Mouse (Mus musculus) cerebellum, adult 11-12 months (tissue): ENCODE measurements around the gene Ttc21a.

Experiments
- DNase-seq: peaks from one replicate; pipeline ENCODE4 v3.0.0; 2022

Gene Ttc21a

GRCm38 (mm10) chr9:119941861-119942260 is 4.5 kb downstream of the Ttc21a start:
- DNase-seq = no peak

DNA sequence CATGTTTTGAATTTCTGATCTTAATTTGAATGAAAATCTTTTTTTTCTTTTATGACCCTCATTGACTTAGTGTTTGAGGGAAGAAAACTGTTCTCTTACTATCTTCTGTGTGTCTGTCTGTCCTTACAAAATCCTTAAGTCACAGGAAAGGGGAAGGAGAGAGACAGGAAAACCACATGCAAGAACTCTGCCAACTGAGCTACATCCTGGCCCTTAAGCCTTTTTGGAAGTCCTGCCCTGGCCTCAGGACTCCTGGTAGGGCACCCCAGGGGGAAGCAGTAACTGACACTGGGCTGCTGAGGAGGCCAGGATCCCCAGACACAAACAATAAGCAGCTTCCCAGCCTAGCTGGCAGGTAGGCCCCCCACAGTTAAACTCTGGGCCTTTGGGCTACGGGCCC is 5.9 kb downstream of the Ttc21a start:
- no peak for DNase-seq

GRCm38 (mm10) chr9:119945173-119945900 is 7.9 kb downstream of the Ttc21a start:
- DNase-seq = no peak

GRCm38 (mm10) chr9:119948804-119949203 is 11.4 kb downstream of the Ttc21a start:
- DNase-seq = no peak

DNA sequence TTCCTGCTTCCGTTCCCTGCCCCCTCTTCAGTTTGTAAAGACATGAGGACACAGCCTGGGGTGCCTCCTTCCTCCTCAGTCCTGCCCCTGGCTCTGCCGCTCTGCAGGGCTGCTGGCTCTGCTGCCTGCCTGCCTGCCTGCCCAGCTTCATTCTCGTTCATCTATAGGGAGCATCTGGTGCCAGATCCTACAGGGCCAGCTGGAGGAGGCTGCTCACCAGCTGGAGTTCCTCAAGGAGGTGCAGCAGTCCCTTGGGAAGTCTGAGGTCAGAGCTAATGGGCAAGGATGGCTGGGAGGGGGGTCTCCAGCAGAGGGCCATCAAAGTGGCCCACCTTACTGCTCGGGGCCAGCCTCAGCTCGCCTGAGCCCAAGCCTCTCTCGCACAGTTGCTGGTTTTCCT is 13.0 kb downstream of the Ttc21a start:
- DNase-seq = no peak

GRCm38 (mm10) chr9:119951388-119951787 is 14.0 kb downstream of the Ttc21a start:
- DNase-seq = no peak

GRCm38 (mm10) chr9:119958835-119959234 is 21.4 kb downstream of the Ttc21a start:
- no peak for DNase-seq

- no peak for DNase-seq
Observed at GRCm38 (mm10) chr9:119962216-119962615, 24.8 kb downstream of the Ttc21a start.

DNA sequence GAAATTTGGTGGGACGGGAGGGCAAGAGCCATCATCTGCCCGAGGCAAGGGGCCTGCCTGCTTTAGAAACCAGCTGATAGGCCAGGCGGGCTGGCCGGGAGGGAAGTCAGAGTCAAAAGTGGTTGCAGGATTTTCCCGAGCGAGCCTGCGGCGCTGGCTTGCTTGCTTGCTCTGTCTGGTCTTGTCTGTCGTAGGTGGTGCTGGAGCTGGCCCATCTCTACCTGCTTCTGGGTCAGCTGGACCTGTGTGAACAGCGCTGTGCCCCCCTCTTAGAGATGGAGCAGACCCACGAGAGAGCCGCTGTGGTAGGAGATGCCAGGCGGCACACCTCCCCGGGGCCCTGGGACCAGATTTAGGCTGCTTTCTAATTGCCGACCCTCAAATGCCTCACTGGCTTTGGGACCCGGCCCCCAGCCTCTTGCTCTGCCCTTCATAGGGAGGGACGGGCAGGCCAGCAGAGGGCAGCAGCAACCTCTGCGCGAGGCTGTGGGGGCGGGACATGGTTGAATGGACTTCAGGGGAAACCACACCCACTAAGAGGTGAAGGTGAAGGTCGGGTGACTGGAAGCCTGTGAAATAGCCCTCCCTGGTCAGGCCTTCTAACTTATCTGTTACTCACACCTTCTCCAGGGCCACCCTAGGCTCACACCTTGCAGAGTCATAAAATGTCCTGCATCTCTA is 25.7 kb downstream of the Ttc21a start:
- peak; percentile 59 for DNase-seq

- DNase-seq = no peak
Observed at GRCm38 (mm10) chr9:119964206-119964605, 26.8 kb downstream of the Ttc21a start.

GRCm38 (mm10) chr9:119965186-119965585 is 27.8 kb downstream of the Ttc21a start:
- no peak for DNase-seq

- DNase-seq = peak; percentile 28
Observed at GRCm38 (mm10) chr9:119966221-119966910, 29.0 kb downstream of the Ttc21a start.

DNA sequence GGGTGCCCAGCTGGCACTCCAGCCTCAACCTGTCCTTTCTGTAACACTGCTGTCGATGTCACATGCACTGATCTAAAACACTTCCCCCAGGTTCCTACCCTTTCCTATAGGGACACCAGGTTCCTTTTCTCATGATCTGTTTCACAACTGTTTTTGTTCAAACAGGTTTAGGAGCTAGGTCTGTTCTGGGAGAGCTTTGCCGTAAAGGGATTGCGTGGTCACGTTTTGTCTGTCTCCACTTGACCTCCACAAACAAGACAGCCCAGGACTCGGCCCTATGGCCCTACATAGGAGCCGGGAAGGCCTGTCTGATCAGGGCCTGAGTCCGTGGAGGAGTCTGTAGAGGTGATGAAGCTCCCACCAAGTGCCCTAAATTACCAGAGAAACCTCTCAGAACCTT is 32.4 kb downstream of the Ttc21a start:
- DNase-seq = no peak

DNA sequence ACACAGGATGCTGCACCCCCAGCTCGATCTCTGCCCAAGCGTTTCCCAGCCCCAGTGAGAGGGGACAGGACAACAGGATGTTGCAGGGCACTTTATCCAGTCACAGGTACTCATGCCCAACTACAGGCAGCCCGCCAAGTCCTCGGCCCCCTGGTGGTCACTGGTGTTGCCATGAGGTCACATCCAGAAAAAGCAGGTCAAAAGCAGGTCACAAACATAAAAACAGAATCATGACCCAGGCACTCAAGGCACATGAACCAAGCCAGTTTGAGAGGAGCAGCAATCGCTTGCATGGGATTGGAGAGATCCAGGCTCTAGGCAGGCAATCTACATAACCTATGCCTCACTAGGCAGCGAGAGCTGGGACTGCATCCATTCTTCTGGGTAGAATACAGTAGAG is 32.8 kb downstream of the Ttc21a start:
- peak; percentile 78 for DNase-seq

DNA sequence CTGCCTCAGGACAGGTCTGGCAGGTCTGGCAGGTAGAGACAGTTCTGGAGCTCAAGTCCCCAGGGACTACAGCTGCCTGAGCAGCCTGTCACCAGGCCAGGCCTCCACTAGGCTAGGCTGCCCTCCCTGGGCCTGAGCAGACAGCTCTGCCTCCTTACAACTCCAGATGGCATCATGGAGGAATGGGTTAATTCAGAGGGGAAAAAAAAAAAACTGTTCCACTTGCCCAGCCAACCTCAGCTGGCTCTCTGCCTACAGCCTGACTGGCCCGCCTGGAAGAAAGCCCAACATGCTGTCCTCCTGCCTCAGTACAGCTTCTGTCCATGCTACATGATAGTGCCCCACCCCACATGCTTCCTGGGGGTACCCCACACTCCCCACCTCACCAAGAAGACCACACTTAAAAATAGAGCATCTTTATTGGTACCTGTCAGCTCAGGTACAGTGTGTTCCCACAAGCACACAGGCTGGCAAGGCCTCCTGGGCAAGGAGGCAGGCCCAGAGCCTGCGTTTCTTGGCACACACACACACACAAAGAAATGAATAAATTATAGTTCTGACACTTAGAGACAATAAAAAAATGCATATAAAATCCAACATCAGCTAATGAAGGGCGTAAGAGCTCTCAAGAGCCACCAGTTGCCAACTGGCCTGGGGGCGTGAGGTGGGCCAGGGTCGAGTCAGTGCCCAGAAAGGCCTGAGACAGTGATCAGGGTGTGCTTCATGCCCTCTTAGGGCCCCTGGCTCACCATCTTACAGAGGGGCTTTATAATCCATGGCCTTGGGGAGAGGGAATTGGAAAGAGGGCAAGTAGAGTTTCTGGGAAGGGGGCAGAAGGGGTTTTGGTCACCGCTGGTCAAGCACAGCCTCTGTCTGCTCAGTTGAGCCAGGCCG is 33.6 kb downstream of the Ttc21a start:
- DNase-seq = peak; percentile 88

GRCm38 (mm10) chr9:119972166-119972565 is 34.8 kb downstream of the Ttc21a start:
- DNase-seq = no peak

DNA sequence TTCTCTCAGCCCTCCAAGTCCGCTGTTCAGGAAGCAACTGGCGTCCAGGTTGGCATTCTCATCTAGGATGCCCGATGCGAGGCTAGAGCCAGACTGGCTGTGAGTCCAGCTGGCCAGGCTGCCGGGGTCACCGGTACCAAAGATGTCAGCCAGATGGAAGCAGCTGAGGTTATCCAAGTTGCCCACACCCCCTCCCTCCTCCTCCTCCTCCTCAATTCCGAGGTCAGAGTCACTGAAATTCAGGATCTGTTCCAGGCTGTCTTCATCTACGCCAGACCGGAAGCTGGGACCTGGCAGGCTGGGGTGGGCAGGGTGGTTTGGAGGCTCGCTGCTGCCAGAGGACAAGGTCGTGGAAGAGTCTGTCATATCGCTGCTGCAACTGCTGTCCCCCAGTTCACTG is 35.2 kb downstream of the Ttc21a start:
- DNase-seq = peak; percentile 83

DNA sequence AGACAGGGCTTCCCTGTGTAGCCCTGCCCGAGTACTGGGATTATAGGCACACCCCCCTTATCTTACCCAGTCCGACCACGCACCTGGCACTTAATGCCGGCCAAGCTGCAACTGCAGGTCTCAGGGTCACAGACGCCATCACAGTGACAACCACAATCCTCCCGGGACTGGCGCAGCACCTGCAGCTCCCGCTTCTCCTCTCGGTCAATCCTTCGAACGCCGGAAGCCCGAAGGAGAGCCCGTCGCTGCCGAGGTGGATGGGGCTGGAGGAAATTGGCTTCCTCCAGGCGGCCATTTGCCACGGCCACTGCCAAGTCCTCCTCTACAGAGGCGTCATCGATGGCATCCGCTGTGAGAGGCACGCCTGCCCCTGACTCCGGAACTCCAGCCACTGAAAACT is 35.9 kb downstream of the Ttc21a start:
- DNase-seq = peak; percentile 41

DNA sequence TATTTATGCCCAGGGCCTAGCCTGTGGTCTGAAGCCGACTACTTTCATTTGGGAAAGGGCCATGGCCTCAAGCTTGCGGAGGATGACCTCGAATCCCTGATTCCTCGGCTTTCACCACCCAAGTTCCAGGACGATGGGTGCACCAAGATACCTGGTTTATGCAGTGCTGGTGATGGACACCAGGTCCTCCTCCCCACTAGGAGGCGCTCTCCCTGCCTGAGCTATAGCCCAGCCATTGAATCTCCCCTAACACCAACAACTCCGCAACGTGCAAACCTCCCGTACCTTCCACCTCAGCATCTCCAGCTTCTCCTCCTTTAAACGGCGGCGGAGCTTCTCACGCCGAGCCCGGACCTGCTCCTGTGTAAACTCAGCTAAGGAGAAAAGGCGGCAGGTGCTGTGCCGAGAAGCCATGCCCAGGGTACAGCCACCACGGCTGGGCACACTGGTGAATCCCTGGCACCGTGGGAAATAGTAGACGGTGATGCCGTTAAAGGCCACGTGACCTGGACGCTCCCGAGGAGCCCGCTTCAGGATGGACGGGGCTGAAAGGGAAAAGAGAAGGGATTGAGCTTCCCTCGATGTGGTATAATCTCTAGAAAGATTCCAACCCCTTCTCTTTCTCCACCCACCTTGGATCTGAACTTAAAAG is 36.6 kb downstream of the Ttc21a start:
- peak; percentile 51 for DNase-seq

GRCm38 (mm10) chr9:119974609-119975008 is 37.2 kb downstream of the Ttc21a start:
- DNase-seq = no peak

DNA sequence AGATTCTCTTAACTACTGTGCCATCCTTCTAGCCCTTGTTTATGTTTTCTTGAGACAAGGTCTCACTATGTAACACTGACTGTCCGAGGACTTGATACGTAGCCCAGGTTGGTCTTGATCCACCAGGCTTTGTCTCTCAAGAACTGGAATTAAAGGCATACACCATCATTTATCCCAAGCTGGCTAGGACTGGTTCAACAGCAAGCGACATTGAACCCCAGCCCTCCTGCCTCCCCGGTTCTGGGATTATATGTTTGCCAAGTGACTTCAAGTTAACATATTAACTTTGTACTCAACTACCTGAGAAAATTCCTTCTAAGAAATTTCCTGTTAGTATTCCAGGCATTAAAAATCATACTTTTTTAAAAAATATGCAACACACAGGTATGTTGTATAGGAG is 37.9 kb downstream of the Ttc21a start:
- DNase-seq = no peak
